Mouse (Mus musculus): ENCODE results near the gene Cfhr2.
"Not testable (repeated sequence)": the region's sequence is repeated elsewhere in the genome, so short reads cannot be mapped to it uniquely, and the experiment has no call there.

Cfhr2 gene

GRCm38 (mm10) chr1:139858548-139858947 lies at the start of gene Cfhr2:
Cfhr2 (minus strand) TSS chr1:139858702.
- DNase-seq (ENCODE audit: low spot score in 2 of 2), result no peak

DNA sequence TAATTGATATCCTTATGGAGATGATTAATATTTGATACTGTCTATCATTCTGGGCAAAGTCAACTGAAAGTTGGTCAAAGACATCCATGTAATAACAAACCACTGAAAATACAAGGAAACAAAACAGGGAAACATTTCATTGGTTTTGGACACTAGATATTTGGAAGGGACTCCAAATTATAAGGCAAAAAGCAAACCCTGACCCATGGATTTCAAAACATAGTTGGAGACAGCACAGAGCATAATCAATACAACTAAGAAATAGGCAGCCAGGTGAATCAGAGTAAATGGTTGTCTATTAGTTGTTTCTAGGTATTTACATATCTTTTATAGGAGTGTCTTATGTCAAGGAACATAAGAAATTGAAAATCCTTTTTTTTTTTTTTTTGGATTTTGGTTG lies 5.2 kb upstream of the Cfhr2 start:
- no peak for DNase-seq (ENCODE audit: low spot score in 2 of 2)

- DNase-seq (ENCODE audit: low spot score in 2 of 2), result no peak
These were observed 1.7 kb upstream of the Cfhr2 start for GRCm38 (mm10) chr1:139860176-139860575.

- no peak for DNase-seq (ENCODE audit: low spot score in 2 of 2)
These were observed 18.8 kb downstream of the Cfhr2 start for GRCm38 (mm10) chr1:139839699-139840098.

DNA sequence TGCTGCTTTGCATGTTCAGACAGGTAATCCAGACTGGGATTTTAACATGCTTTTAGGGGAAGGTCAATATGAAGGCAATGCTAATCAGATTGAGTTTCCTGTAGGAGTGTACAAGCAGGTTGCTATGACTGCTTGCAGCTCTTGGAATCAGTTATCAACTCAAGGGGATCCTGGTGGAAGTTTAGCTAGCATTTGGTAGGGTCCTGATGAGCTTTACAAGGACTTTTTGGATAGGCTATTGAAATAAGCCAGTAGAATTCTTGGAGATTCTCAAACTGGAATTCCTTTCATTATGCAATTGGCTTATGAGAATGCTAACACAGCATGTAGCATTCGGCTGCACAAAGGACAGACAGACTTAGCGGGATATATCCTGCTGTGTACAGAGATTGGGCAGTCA lies 19.2 kb downstream of the Cfhr2 start:
- no peak for DNase-seq (ENCODE audit: low spot score in 2 of 2)

GRCm38 (mm10) chr1:139808594-139808993 lies 49.9 kb downstream of the Cfhr2 start:
- no peak for DNase-seq (ENCODE audit: low spot score in 2 of 2)

- no peak for DNase-seq (ENCODE audit: low spot score in 2 of 2)
These were observed 77.4 kb downstream of the Cfhr2 start, which contains the start of gene Gm4788 for GRCm38 (mm10) chr1:139781143-139781542. Gm4788 (minus strand) TSS chr1:139781243.

DNA sequence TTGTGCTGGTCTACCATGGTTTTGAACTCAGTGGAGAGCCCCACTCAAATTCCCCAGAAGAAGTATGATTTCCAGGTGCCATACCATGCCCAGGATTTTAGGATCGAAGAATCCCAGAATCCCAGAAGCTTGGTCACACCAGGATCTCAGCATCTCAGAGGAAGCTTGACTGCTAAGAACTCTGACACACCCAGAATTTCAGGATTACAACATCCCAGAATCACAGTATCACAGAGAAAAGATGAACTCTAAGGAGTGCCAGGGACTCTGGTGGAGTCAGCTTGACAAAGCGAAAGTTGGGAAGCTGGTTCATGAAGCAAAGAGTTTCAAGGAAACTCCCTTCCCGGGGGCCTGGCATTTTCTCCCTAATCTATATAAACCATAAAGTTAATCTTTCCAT lies 88.6 kb downstream of the Cfhr2 start:
- not testable (repeated sequence) for DNase-seq (ENCODE audit: low spot score in 2 of 2)
